Mouse (Mus musculus) forebrain, embryonic 14.5 days (tissue): ENCODE results near the gene Usp7. TPM values are rescaled to one million over a fixed set of nuclear protein-coding genes. Genes with fewer than 3 reads are reported as not detected.

Experiments used
- ATAC-seq: fragments of 200-750 bp; cut with Nextera tagmentation; 2 replicates; pipeline ENCODE4 v1.8.0; 2017; ENCODE audit warnings: mild to moderate bottlenecking, moderate library complexity
- DNase-seq: peaks from one replicate; pipeline ENCODE4 v3.0.0-alpha.2; 2015; ENCODE audit warnings: low spot score
- H3K27ac ChIP-seq: fragments of 300-500 bp; sonication (generic); 2 replicates; pipeline ENCODE4 v1.5.1; 2014; ENCODE audit warnings: low read depth, mild to moderate bottlenecking, control low read depth, low read length, moderate library complexity
- H3K27me3 ChIP-seq: fragments of 300-500 bp; sonication (generic); replicated peaks from 2 replicates; pipeline ENCODE4 v1.6.1; 2014; ENCODE audit warnings: low read length, control low read depth, mixed read lengths; ENCODE audit not compliant: control insufficient read depth, insufficient read depth
- H3K36me3 ChIP-seq: fragments of 300-500 bp; sonication (generic); 2 replicates; pipeline ENCODE4 v1.6.1; 2014; ENCODE audit warnings: low read length, control low read depth; ENCODE audit not compliant: control insufficient read depth, insufficient read depth
- H3K4me1 ChIP-seq: fragments of 300-500 bp; sonication (generic); 2 replicates; pipeline ENCODE4 v1.6.1; 2014; ENCODE audit warnings: antibody characterized with exemption, low read length, control low read depth; ENCODE audit not compliant: control insufficient read depth, insufficient read depth
- H3K4me2 ChIP-seq: fragments of 300-500 bp; sonication (generic); 2 replicates; pipeline ENCODE4 v1.6.1; 2014; ENCODE audit warnings: mild to moderate bottlenecking, control low read depth, low read length
- H3K4me3 ChIP-seq: fragments of 300-500 bp; sonication (generic); 2 replicates; pipeline ENCODE4 v1.5.1; 2014; ENCODE audit warnings: low read depth, low read length, control low read depth
- H3K9ac ChIP-seq: fragments of 300-500 bp; sonication (generic); 2 replicates; pipeline ENCODE4 v1.6.1; 2014; ENCODE audit warnings: mild to moderate bottlenecking, low read length, control low read depth, moderate library complexity
- H3K9me3 ChIP-seq: fragments of 300-500 bp; sonication (generic); replicated peaks from 2 replicates; pipeline ENCODE4 v1.6.1; 2016; ENCODE audit warnings: low read length, control low read depth, mixed read lengths; ENCODE audit not compliant: control insufficient read depth
- WGBS: fragments of 180-500 bp; shearing (Covaris S2); extraction: QIAGEN DNeasy Blood & Tissue Kit; methylation state at CpG from one replicate; pipeline ENCODE4 v1.1.7; 2014; 5-methylcytosine and 5-hydroxymethylcytosine counted together
- polyA plus RNA-seq: library from polyadenylated mRNA; unstranded; fragments of >200 nt; fragmentation: Nextera tagmentation; extraction: Ambion mirVana; gene quantifications from 2 replicates; pipeline ENCODE4 v1.2.1, GENCODE M21; 2014

Gene Usp7
- polyA plus RNA-seq, 1 experiment from 2014 or later: 42.7 TPM

GRCm38 (mm10) chr16:8725807-8726206 lies 66.3 kb downstream of the Usp7 start:
- ATAC-seq (no peak), DNase-seq (no peak)
- H3K27ac ChIP-seq: no peak overlapping the region
- H3K9me3 ChIP-seq: no peaks in the 10 kb centered on the region
- WGBS: 93% methylated on average over 2 of the region's 2 CpGs
- 0 out of 2 replicates have a peak, but pooled peaks cover 3% of the 10 kb centered on the region for H3K36me3 ChIP-seq
- H3K27me3 ChIP-seq: no peaks in the 10 kb centered on the region
- no peak overlapping the region for H3K4me2 ChIP-seq
- H3K9ac ChIP-seq: no peak overlapping the region
- H3K4me1 ChIP-seq: no peaks in the 10 kb centered on the region
- no peak overlapping the region for H3K4me3 ChIP-seq

GRCm38 (mm10) chr16:8724031-8724430 lies 68.1 kb downstream of the Usp7 start:
- Histone ChIP-seq H3K27ac (no peak overlapping the region), H3K27me3 (no peaks in the 10 kb centered on the region), H3K36me3 (0 out of 2 replicates have a peak, but pooled peaks cover 3% of the 10 kb centered on the region), H3K4me3 (no peak overlapping the region), H3K4me1 (no peaks in the 10 kb centered on the region), H3K9ac (no peak overlapping the region), H3K4me2 (no peak overlapping the region), H3K9me3 (no peaks in the 10 kb centered on the region)
- no peak for DNase-seq
- WGBS: 82% methylated on average over 3 of the region's 3 CpGs
- ATAC-seq: no peak

GRCm38 (mm10) chr16:8720447-8720846 lies 71.7 kb downstream of the Usp7 start:
- H3K27me3 ChIP-seq: no peaks in the 10 kb centered on the region
- H3K4me3 ChIP-seq: no peak overlapping the region
- no peak overlapping the region for H3K9ac ChIP-seq
- no peak for DNase-seq
- no peak overlapping the region for H3K27ac ChIP-seq
- H3K9me3 ChIP-seq: no peaks in the 10 kb centered on the region
- H3K4me2 ChIP-seq: no peak overlapping the region
- peaks cover 12% of the 10 kb centered on the region for H3K36me3 ChIP-seq
- no peaks in the 10 kb centered on the region for H3K4me1 ChIP-seq
- no peak for ATAC-seq
- 95% methylated on average over 4 of the region's 4 CpGs for WGBS

- WGBS: 93% methylated on average over 10 of the region's 10 CpGs
- Histone ChIP-seq H3K27ac (no peak overlapping the region), H3K36me3 (peaks cover 34% of the 10 kb centered on the region), H3K9ac (no peak overlapping the region), H3K27me3 (no peaks in the 10 kb centered on the region), H3K4me1 (no peaks in the 10 kb centered on the region), H3K4me2 (no peak overlapping the region), H3K4me3 (no peak overlapping the region), H3K9me3 (no peaks in the 10 kb centered on the region)
- DNase-seq: no peak
- no peak for ATAC-seq
Measured at GRCm38 (mm10) chr16:8717744-8718143, 74.4 kb downstream of the Usp7 start.

GRCm38 (mm10) chr16:8716300-8716699 lies 75.8 kb downstream of the Usp7 start:
- DNase-seq (no peak), ATAC-seq (no peak)
- no peaks in the 10 kb centered on the region for H3K27me3 ChIP-seq
- H3K9ac ChIP-seq: no peak overlapping the region
- no peaks in the 10 kb centered on the region for H3K9me3 ChIP-seq
- H3K36me3 ChIP-seq: peaks cover 46% of the 10 kb centered on the region
- H3K27ac ChIP-seq: no peak overlapping the region
- H3K4me1 ChIP-seq: no peaks in the 10 kb centered on the region
- H3K4me3 ChIP-seq: no peak overlapping the region
- H3K4me2 ChIP-seq: no peak overlapping the region
- 82% methylated on average over 6 of the region's 6 CpGs for WGBS

- ATAC-seq: no peak
- WGBS: 80% methylated on average over 10 of the region's 10 CpGs
Measured at GRCm38 (mm10) chr16:8715513-8716080, 76.5 kb downstream of the Usp7 start.

GRCm38 (mm10) chr16:8714851-8715250 lies 77.3 kb downstream of the Usp7 start:
- no peak for ATAC-seq
- DNase-seq: no peak
- Histone ChIP-seq H3K4me1 (no peaks in the 10 kb centered on the region), H3K27me3 (no peaks in the 10 kb centered on the region), H3K9me3 (no peaks in the 10 kb centered on the region), H3K36me3 (peaks cover 61% of the 10 kb centered on the region), H3K9ac (no peak overlapping the region), H3K4me2 (no peak overlapping the region), H3K4me3 (no peak overlapping the region), H3K27ac (no peak overlapping the region)
- WGBS: 87% methylated on average over 5 of the region's 5 CpGs

More at GRCm38 (mm10) chr16:8715513-8716080, 76.5 kb downstream of the Usp7 start:
- Histone ChIP-seq H3K4me2 (no peak overlapping the region), H3K27me3 (no peaks in the 10 kb centered on the region), H3K4me1 (no peaks in the 10 kb centered on the region), H3K9me3 (no peaks in the 10 kb centered on the region), H3K9ac (no peak overlapping the region), H3K27ac (no peak overlapping the region), H3K36me3 (peaks cover 53% of the 10 kb centered on the region), H3K4me3 (no peak overlapping the region)
- DNase-seq: no peak

- H3K36me3 ChIP-seq: peaks cover 88% of the 10 kb centered on the region
- H3K4me1 ChIP-seq: no peaks in the 10 kb centered on the region
- H3K9me3 ChIP-seq: no peaks in the 10 kb centered on the region
- DNase-seq (no peak), ATAC-seq (no peak)
- H3K4me2 ChIP-seq: no peak overlapping the region
- 67% methylated on average over 9 of the region's 9 CpGs for WGBS
- no peak overlapping the region for H3K9ac ChIP-seq
- H3K27me3 ChIP-seq: no peaks in the 10 kb centered on the region
- H3K27ac ChIP-seq: no peak overlapping the region
- H3K4me3 ChIP-seq: no peak overlapping the region
Measured at GRCm38 (mm10) chr16:8711998-8712397, 80.1 kb downstream of the Usp7 start.

- peak; percentile 25 for DNase-seq
- no peak for ATAC-seq
- peaks cover 93% of the 10 kb centered on the region for H3K36me3 ChIP-seq
- WGBS: 87% methylated on average over 3 of the region's 3 CpGs
- H3K9ac ChIP-seq: no peak overlapping the region
- H3K4me2 ChIP-seq: no peak overlapping the region
- no peaks in the 10 kb centered on the region for H3K4me1 ChIP-seq
- no peak overlapping the region for H3K4me3 ChIP-seq
- H3K9me3 ChIP-seq: no peaks in the 10 kb centered on the region
- H3K27ac ChIP-seq: no peak overlapping the region
- no peaks in the 10 kb centered on the region for H3K27me3 ChIP-seq
Measured at GRCm38 (mm10) chr16:8700586-8700985, 91.5 kb downstream of the Usp7 start.
